Mouse (Mus musculus): ENCODE data around the gene Ntn4.

GRCm38 (mm10) chr10:93640521-93640952, at the start of gene Ntn4:
- TF ChIP-seq CTCF (IDR thresholded peaks at IDR 0.05; ENCODE audit: low read depth, low read length) (no peak), POLR2A (IDR thresholded peaks at IDR 0.05; ENCODE audit: borderline replicate concordance, low read depth, low read length) (no peak)
